Mouse (Mus musculus) kidney, postnatal 0 days (tissue): ENCODE results near the gene Prn. TPM values are rescaled to one million over a fixed set of nuclear protein-coding genes. Genes with fewer than 3 reads are reported as not detected.

Source experiments
- ATAC-seq: fragments of 200-750 bp; cut with Nextera tagmentation; replicated peaks from 2 replicates; pipeline ENCODE4 v1.8.0; 2017; ENCODE audit warnings: low read depth, moderate number of reproducible peaks, moderate TSS enrichment, moderate library complexity; ENCODE audit not compliant: low FRiP score
- DNase-seq: peaks from one replicate; pipeline ENCODE4 v3.0.0-alpha.2; 2016; ENCODE audit warnings: low spot score
- H3K27ac ChIP-seq: fragments of 300-500 bp; sonication (generic); 2 replicates; pipeline ENCODE4 v1.5.1; 2014; ENCODE audit warnings: mild to moderate bottlenecking
- H3K27me3 ChIP-seq: fragments of 300-500 bp; sonication (generic); 2 replicates; pipeline ENCODE4 v1.6.1; 2014; ENCODE audit warnings: low read length, mixed read lengths; ENCODE audit not compliant: insufficient read depth
- H3K36me3 ChIP-seq: fragments of 300-500 bp; sonication (generic); 2 replicates; pipeline ENCODE4 v1.6.1; 2014; ENCODE audit warnings: low read length, mixed read lengths; ENCODE audit not compliant: insufficient read depth
- H3K4me1 ChIP-seq: fragments of 300-500 bp; sonication (generic); replicated peaks from 2 replicates; pipeline ENCODE4 v1.6.1; 2014; ENCODE audit warnings: antibody characterized with exemption, low read length, mixed read lengths; ENCODE audit not compliant: insufficient read depth
- H3K4me2 ChIP-seq: fragments of 300-500 bp; sonication (generic); 2 replicates; pipeline ENCODE4 v1.6.1; 2014; ENCODE audit warnings: mild to moderate bottlenecking, low read length, moderate library complexity, mixed read lengths
- H3K4me3 ChIP-seq: fragments of 300-500 bp; sonication (generic); replicated peaks from 2 replicates; pipeline ENCODE4 v1.5.1; 2014; ENCODE audit warnings: low read depth, low read length
- H3K9ac ChIP-seq: fragments of 300-500 bp; sonication (generic); 2 replicates; pipeline ENCODE4 v1.6.1; 2014; ENCODE audit warnings: low read depth, low read length
- H3K9me3 ChIP-seq: fragments of 300-500 bp; sonication (generic); replicated peaks from 2 replicates; pipeline ENCODE4 v1.6.1; 2016; ENCODE audit warnings: low read length, inconsistent platforms, mixed read lengths
- CTCF ChIP-seq: IDR thresholded peaks from 2 replicates; pipeline ENCODE4 v1.5.1; 2016; ENCODE audit warnings: antibody characterized with exemption, low read depth, mild to moderate bottlenecking, moderate library complexity
- WGBS: fragments of 180-500 bp; shearing (Covaris S2); extraction: QIAGEN DNeasy Blood & Tissue Kit; methylation state at CpG from one replicate; pipeline ENCODE4 v1.1.7; 2014; 5-methylcytosine and 5-hydroxymethylcytosine counted together
- polyA plus RNA-seq: library from polyadenylated mRNA; unstranded; fragments of >200 nt; fragmentation: Nextera tagmentation; extraction: Ambion mirVana; gene quantifications from 2 replicates; pipeline ENCODE4 v1.2.1, GENCODE M21; 2015

The Prn gene
- polyA plus RNA-seq, 1 experiment from 2014 or later = 0.20 TPM

GRCm38 (mm10) chr2:131955264-131955663 is 45.5 kb downstream of the Prn start:
- no peak for TF ChIP-seq CTCF
- peak; percentile 37 for DNase-seq
- H3K27me3 ChIP-seq = no peaks in the 10 kb centered on the region; the same call in 1 of the 2 replicates
- no peak overlapping the region for H3K27ac ChIP-seq
- ATAC-seq = no peak; the same call in 1 of the 2 replicates
- H3K36me3 ChIP-seq = no peaks in the 10 kb centered on the region
- H3K4me2 ChIP-seq = peak overlapping the region; percentile 54
- H3K9me3 ChIP-seq = no peaks in the 10 kb centered on the region
- no peak overlapping the region for H3K9ac ChIP-seq
- WGBS = 6% methylated on average over 17 of the region's 17 CpGs
- peak overlapping the region; percentile 23 for H3K4me3 ChIP-seq
- peaks cover 17% of the 10 kb centered on the region for H3K4me1 ChIP-seq

GRCm38 (mm10) chr2:131956336-131957256 is 46.8 kb downstream of the Prn start:
- H3K9me3 ChIP-seq = no peaks in the 10 kb centered on the region
- H3K9ac ChIP-seq = no peak overlapping the region
- no peak for DNase-seq
- H3K27me3 ChIP-seq = no peaks in the 10 kb centered on the region; the same call in 1 of the 2 replicates
- ATAC-seq = no peak
- no peak overlapping the region for H3K4me2 ChIP-seq
- no peak overlapping the region for H3K27ac ChIP-seq
- H3K36me3 ChIP-seq = no peaks in the 10 kb centered on the region
- H3K4me3 ChIP-seq = no peak overlapping the region
- peaks cover 17% of the 10 kb centered on the region for H3K4me1 ChIP-seq
- WGBS = 88% methylated on average over 7 of the region's 7 CpGs
- no peak for TF ChIP-seq CTCF

GRCm38 (mm10) chr2:131957731-131958222 is 48.0 kb downstream of the Prn start:
- H3K4me3 ChIP-seq = no peak overlapping the region
- H3K4me1 ChIP-seq = peaks cover 15% of the 10 kb centered on the region
- H3K9me3 ChIP-seq = no peaks in the 10 kb centered on the region
- no peak for TF ChIP-seq CTCF
- ATAC-seq (no peak), DNase-seq (peak; percentile 67)
- whole genome bisulfite sequencing = 35% methylated on average over 9 of the region's 9 CpGs
- no peak overlapping the region for H3K27ac ChIP-seq
- no peaks in the 10 kb centered on the region for H3K27me3 ChIP-seq
- H3K9ac ChIP-seq = no peak overlapping the region
- H3K4me2 ChIP-seq = no peak overlapping the region
- H3K36me3 ChIP-seq = no peaks in the 10 kb centered on the region

- no peak overlapping the region for H3K4me3 ChIP-seq
- 68% methylated on average over 2 of the region's 2 CpGs for WGBS
- H3K9ac ChIP-seq = no peak overlapping the region
- no peaks in the 10 kb centered on the region for H3K36me3 ChIP-seq
- no peaks in the 10 kb centered on the region for H3K9me3 ChIP-seq
- H3K4me2 ChIP-seq = no peak overlapping the region
- ATAC-seq = no peak
- DNase-seq = no peak
- TF ChIP-seq CTCF = no peak
- no peaks in the 10 kb centered on the region for H3K27me3 ChIP-seq
- no peak overlapping the region for H3K27ac ChIP-seq
- no peaks in the 10 kb centered on the region for H3K4me1 ChIP-seq
Observed at GRCm38 (mm10) chr2:131961671-131962070, 51.9 kb downstream of the Prn start.

- no peak for TF ChIP-seq CTCF
- Histone ChIP-seq H3K4me3 (no peak overlapping the region), H3K27me3 (no peaks in the 10 kb centered on the region), H3K36me3 (no peaks in the 10 kb centered on the region), H3K4me2 (no peak overlapping the region), H3K4me1 (no peaks in the 10 kb centered on the region), H3K9me3 (no peaks in the 10 kb centered on the region), H3K27ac (no peak overlapping the region), H3K9ac (no peak overlapping the region)
- ATAC-seq (no peak), DNase-seq (no peak)
- WGBS = 94% methylated on average over 2 of the region's 2 CpGs
Observed at GRCm38 (mm10) chr2:131970597-131970996, 60.8 kb downstream of the Prn start.

- Histone ChIP-seq H3K4me2 (no peak overlapping the region), H3K27ac (no peak overlapping the region), H3K36me3 (no peaks in the 10 kb centered on the region), H3K27me3 (no peaks in the 10 kb centered on the region), H3K4me1 (no peaks in the 10 kb centered on the region), H3K4me3 (no peak overlapping the region), H3K9ac (no peak overlapping the region), H3K9me3 (no peaks in the 10 kb centered on the region)
- no peak for DNase-seq
- TF ChIP-seq CTCF = no peak
- ATAC-seq = no peak
- WGBS = 77% methylated on average over 4 of the region's 4 CpGs
Observed at GRCm38 (mm10) chr2:131971098-131971497, 61.3 kb downstream of the Prn start.
